Mouse (Mus musculus) forebrain, embryonic 13.5 days (tissue): ENCODE measurements at regions not wholly inside any gene's neighbourhood (a gene's known extent, or its start where the extent isn't known, plus 50 kb on each side); places are given as distances from the start of the nearest gene placed in this dataset.
A peak's percentile ranks its signal among the peaks of the same experiment; 100 is the strongest.

Experiments
- ATAC-seq: fragments of 200-750 bp; cut with Nextera tagmentation; 2 replicates; pipeline ENCODE4 v1.8.0; 2017
- H3K27ac ChIP-seq: fragments of 300-500 bp; sonication (generic); 2 replicates; pipeline ENCODE4 v1.5.1; 2015; ENCODE audit warnings: inconsistent platforms, mild to moderate bottlenecking, moderate library complexity
- H3K27me3 ChIP-seq: fragments of 300-500 bp; sonication (generic); 2 replicates; pipeline ENCODE4 v1.6.1; 2015; ENCODE audit warnings: mild to moderate bottlenecking, inconsistent platforms
- H3K36me3 ChIP-seq: fragments of 300-500 bp; sonication (generic); 2 replicates; pipeline ENCODE4 v1.6.1; 2015; ENCODE audit warnings: mild to moderate bottlenecking, inconsistent platforms; ENCODE audit not compliant: poor library complexity, severe bottlenecking
- H3K4me1 ChIP-seq: fragments of 300-500 bp; sonication (generic); 2 replicates; pipeline ENCODE4 v1.6.1; 2015; ENCODE audit warnings: inconsistent platforms
- H3K4me2 ChIP-seq: fragments of 300-500 bp; sonication (generic); 2 replicates; pipeline ENCODE4 v1.6.1; 2015; ENCODE audit warnings: inconsistent platforms, mild to moderate bottlenecking, moderate library complexity
- H3K4me3 ChIP-seq: fragments of 300-500 bp; sonication (generic); 2 replicates; pipeline ENCODE4 v1.5.1; 2015; ENCODE audit warnings: mild to moderate bottlenecking, inconsistent platforms
- H3K9ac ChIP-seq: fragments of 300-500 bp; sonication (generic); 2 replicates; pipeline ENCODE4 v1.6.1; 2015; ENCODE audit warnings: mild to moderate bottlenecking, inconsistent platforms
- H3K9me3 ChIP-seq: fragments of 300-500 bp; sonication (generic); replicated peaks from 2 replicates; pipeline ENCODE4 v1.6.1; 2016; ENCODE audit warnings: inconsistent platforms
- WGBS: fragments of 180-500 bp; shearing (Covaris S2); methylation state at CpG from one replicate; pipeline ENCODE4 v1.1.7; 2015; 5-methylcytosine and 5-hydroxymethylcytosine counted together

GRCm38 (mm10) chr13:79453227-79453626 is 1253.7 kb upstream of the Nr2f1 start:
- H3K27me3 ChIP-seq = no peaks in the 10 kb centered on the region
- no peak overlapping the region for H3K9ac ChIP-seq
- no peak for ATAC-seq
- H3K4me3 ChIP-seq = no peak overlapping the region
- no peak overlapping the region for H3K4me2 ChIP-seq
- 81% methylated on average over 1 of the region's 1 CpGs for WGBS
- no peak overlapping the region for H3K27ac ChIP-seq
- no peaks in the 10 kb centered on the region for H3K4me1 ChIP-seq
- no peaks in the 10 kb centered on the region for H3K9me3 ChIP-seq
- no peaks in the 10 kb centered on the region for H3K36me3 ChIP-seq

DNA sequence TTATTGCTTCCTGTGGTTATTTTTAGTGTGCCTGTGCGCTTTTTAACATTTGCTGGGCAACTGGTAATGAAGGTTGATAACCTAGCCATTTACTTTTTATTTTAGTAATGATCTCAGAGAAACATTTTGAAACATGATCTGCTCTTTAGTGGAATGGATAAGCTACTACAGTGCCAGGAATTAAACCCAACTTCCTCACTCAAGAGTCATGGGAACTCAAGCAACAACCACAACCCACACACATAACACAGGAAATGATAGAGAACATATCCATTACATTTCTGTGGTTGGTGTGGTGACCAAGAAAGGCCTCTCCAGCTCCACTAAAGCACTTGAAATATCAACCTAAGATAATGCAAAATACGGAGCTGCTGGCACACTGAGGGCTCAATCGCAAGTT is 1243.6 kb upstream of the Nr2f1 start:
- no peaks in the 10 kb centered on the region for H3K27me3 ChIP-seq

GRCm38 (mm10) chr13:79442701-79443100 is 1243.1 kb upstream of the Nr2f1 start:
- no peaks in the 10 kb centered on the region for H3K36me3 ChIP-seq
- no peak for ATAC-seq
- WGBS = 88% methylated on average over 2 of the region's 2 CpGs

More for the DNA sequence above, 1243.6 kb upstream of the Nr2f1 start:
- Histone ChIP-seq H3K4me2 (no peak overlapping the region), H3K36me3 (no peaks in the 10 kb centered on the region), H3K9me3 (no peaks in the 10 kb centered on the region), H3K4me1 (no peaks in the 10 kb centered on the region), H3K4me3 (no peak overlapping the region), H3K9ac (no peak overlapping the region), H3K27ac (no peak overlapping the region)
- WGBS = 96% methylated on average over 3 of the region's 3 CpGs
- ATAC-seq = no peak

DNA sequence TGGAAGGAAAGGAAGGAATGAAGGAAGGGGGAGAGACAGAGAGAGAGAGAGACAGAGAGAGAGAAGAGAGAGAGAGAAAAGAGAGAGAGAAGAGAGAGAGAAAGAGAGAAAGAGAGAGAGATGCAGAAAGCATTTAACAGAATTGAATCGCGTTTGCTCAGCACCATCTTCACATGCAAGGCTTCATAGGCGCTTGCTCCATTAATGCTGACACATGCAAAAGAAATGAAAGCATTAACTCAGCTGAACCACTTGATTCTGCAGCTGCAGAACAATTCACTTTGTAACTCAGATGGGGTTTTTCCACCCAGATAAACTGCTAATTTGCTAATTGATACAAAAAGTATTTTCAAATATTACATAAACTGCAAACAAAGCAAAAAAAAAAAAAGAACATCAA is 1231.9 kb upstream of the Nr2f1 start:
- ATAC-seq = peak; percentile 69; the same call in 1 of the 2 replicates
- no peaks in the 10 kb centered on the region for H3K36me3 ChIP-seq
- no peak overlapping the region for H3K4me2 ChIP-seq
- no peaks in the 10 kb centered on the region for H3K9me3 ChIP-seq
- peaks cover 13% of the 10 kb centered on the region; the same call in 1 of the 2 replicates for H3K27me3 ChIP-seq
- no peak overlapping the region; the same call in 1 of the 2 replicates for H3K27ac ChIP-seq
- H3K4me3 ChIP-seq = no peak overlapping the region
- H3K4me1 ChIP-seq = peaks cover 13% of the 10 kb centered on the region
- WGBS = 9% methylated on average over 3 of the region's 3 CpGs
- H3K9ac ChIP-seq = no peak overlapping the region

More at GRCm38 (mm10) chr13:79442701-79443100, 1243.1 kb upstream of the Nr2f1 start:
- H3K4me2 ChIP-seq = no peak overlapping the region
- H3K27ac ChIP-seq = no peak overlapping the region
- H3K4me1 ChIP-seq = no peaks in the 10 kb centered on the region
- H3K4me3 ChIP-seq = no peak overlapping the region
- no peaks in the 10 kb centered on the region for H3K27me3 ChIP-seq
- no peaks in the 10 kb centered on the region for H3K9me3 ChIP-seq
- H3K9ac ChIP-seq = no peak overlapping the region

DNA sequence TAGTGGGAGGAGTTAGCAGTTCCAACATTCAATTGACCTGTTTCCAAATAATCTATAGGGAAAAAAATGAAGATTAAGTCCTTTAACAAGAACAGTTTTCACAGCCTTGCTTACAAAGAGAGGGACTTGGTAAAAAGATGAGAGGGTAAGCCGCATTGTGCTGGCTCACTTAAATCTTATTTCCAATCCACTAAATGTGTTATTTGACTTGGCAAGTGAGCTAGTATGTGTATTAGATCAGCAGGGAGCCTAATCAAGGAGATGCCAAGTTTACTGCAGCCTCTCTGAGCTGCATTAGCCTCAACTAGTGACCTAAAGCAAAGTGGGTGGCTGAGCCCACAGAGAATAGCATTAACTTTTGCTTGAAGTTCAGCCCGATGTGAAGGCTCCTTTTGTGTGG is 1231.4 kb upstream of the Nr2f1 start:
- Histone ChIP-seq H3K36me3 (no peaks in the 10 kb centered on the region), H3K27ac (no peak overlapping the region), H3K4me1 (peaks cover 13% of the 10 kb centered on the region), H3K27me3 (peaks cover 13% of the 10 kb centered on the region; the same call in 1 of the 2 replicates), H3K9me3 (no peaks in the 10 kb centered on the region), H3K4me3 (no peak overlapping the region), H3K9ac (no peak overlapping the region), H3K4me2 (no peak overlapping the region)
- ATAC-seq = peak; percentile 86
- WGBS = 2% methylated on average over 2 of the region's 2 CpGs

DNA sequence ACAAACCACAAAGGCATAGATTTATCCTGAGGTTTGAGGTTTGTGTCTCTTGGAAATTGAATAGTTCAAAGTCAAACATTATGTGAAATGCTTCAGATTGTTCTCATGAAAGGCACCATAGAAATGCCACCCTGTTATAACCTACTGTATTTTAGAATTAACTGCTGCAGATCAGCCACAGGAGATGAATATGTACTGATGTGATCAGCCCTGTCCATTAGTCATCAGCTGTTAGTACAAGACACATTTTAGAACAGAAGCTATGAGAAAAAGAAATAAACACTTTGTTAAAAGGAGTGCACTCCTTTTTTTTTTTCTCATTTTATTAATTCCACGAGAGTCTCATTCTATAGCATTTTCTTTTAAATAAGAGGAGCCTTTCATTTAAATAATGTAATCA is 1231.0 kb upstream of the Nr2f1 start:
- Histone ChIP-seq H3K27ac (no peak overlapping the region), H3K4me3 (no peak overlapping the region), H3K36me3 (no peaks in the 10 kb centered on the region), H3K9me3 (no peaks in the 10 kb centered on the region), H3K9ac (no peak overlapping the region), H3K27me3 (peaks cover 13% of the 10 kb centered on the region; the same call in 1 of the 2 replicates), H3K4me1 (peaks cover 13% of the 10 kb centered on the region), H3K4me2 (no peak overlapping the region)
- 0% methylated on average over 1 of the region's 1 CpGs for WGBS
- peak; percentile 39; the same call in 1 of the 2 replicates for ATAC-seq

DNA sequence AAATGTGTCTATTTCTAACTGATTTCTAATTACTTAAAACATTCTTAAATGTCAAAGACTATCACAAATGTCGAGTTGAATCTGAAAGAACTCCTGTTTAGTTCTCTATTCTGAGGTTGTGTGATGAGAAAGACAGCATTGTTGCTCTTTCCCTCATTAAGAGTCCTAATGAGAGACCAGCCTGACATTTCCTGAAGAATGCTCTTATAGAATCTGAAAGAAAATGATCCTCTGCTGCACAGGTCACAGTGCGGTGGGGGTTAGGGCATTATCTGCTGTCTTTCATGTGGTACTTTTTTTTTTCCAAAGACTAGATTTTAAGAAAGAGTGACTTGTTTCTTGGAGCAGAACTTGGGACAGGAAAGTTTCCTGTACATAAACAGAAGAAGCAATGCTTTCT is 1218.3 kb upstream of the Nr2f1 start:
- no peak for ATAC-seq
- H3K4me1 ChIP-seq = peaks cover 3% of the 10 kb centered on the region; the same call in 1 of the 2 replicates
- no peaks in the 10 kb centered on the region for H3K27me3 ChIP-seq
- no peak overlapping the region for H3K27ac ChIP-seq
- H3K9me3 ChIP-seq = no peaks in the 10 kb centered on the region
- no peak overlapping the region for H3K9ac ChIP-seq
- no peak overlapping the region for H3K4me3 ChIP-seq
- 15% methylated on average over 2 of the region's 2 CpGs for WGBS
- H3K36me3 ChIP-seq = no peaks in the 10 kb centered on the region
- H3K4me2 ChIP-seq = no peak overlapping the region

DNA sequence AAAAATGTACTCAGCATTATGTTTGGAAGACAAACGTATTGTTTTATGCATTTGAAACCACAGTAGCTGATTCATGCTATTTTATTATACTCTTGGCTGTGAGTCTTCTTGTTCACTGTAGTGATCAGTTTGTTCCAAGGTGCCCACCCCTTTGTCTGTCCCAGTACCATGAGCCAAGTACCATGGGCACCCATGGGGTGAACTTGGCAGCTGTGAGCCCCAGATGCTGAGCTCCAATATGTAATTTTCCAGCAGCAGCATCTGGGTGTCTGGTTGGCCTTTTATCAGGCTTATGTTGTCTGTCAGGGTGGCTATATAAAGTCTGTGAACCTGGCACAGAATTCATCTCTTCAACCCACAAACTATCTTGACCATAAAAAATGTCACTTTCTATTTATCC is 1200.5 kb upstream of the Nr2f1 start:
- H3K27ac ChIP-seq = no peak overlapping the region
- H3K27me3 ChIP-seq = no peaks in the 10 kb centered on the region
- ATAC-seq = no peak
- H3K4me3 ChIP-seq = no peak overlapping the region
- no peak overlapping the region for H3K4me2 ChIP-seq
- no peaks in the 10 kb centered on the region for H3K4me1 ChIP-seq
- H3K36me3 ChIP-seq = no peaks in the 10 kb centered on the region
- no peak overlapping the region for H3K9ac ChIP-seq
- 90% methylated on average over 1 of the region's 1 CpGs for whole genome bisulfite sequencing
- no peaks in the 10 kb centered on the region for H3K9me3 ChIP-seq

GRCm38 (mm10) chr13:79393938-79394337 is 1194.4 kb upstream of the Nr2f1 start:
- H3K4me2 ChIP-seq = no peak overlapping the region
- H3K9me3 ChIP-seq = no peaks in the 10 kb centered on the region
- H3K27ac ChIP-seq = no peak overlapping the region
- WGBS = 9% methylated on average over 3 of the region's 3 CpGs
- no peaks in the 10 kb centered on the region for H3K27me3 ChIP-seq
- H3K36me3 ChIP-seq = no peaks in the 10 kb centered on the region
- H3K9ac ChIP-seq = no peak overlapping the region
- peaks cover 14% of the 10 kb centered on the region for H3K4me1 ChIP-seq
- ATAC-seq = peak; percentile 94
- H3K4me3 ChIP-seq = no peak overlapping the region

DNA sequence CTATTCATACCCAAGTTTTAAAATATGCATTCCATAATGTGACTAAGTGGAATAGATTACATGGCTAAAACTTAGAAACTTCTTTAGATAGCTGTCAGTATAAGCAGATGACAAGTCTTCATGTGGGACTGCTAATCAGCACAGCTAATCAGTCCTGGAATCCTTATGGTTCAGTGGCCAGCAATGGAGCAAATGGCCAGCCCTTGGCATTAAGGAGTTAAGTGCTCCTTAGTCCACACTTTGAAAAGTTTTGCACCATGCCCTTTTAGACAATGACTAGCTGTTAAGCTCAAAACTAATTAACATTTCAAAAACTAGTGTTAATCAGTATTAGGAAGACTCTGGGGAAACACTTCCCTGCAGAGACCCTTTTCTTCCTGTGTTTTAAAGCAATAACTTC is 1188.4 kb upstream of the Nr2f1 start:
- Histone ChIP-seq H3K4me2 (no peak overlapping the region), H3K4me1 (peaks cover 5% of the 10 kb centered on the region; the same call in 1 of the 2 replicates), H3K4me3 (no peak overlapping the region), H3K9ac (no peak overlapping the region), H3K27me3 (no peaks in the 10 kb centered on the region), H3K27ac (no peak overlapping the region), H3K36me3 (no peaks in the 10 kb centered on the region), H3K9me3 (no peaks in the 10 kb centered on the region)
- peak; percentile 87 for ATAC-seq

- Histone ChIP-seq H3K4me2 (no peak overlapping the region), H3K27ac (no peak overlapping the region; the same call in 1 of the 2 replicates), H3K9me3 (no peaks in the 10 kb centered on the region), H3K9ac (no peak overlapping the region), H3K4me3 (no peak overlapping the region), H3K4me1 (peaks cover 18% of the 10 kb centered on the region), H3K27me3 (no peaks in the 10 kb centered on the region), H3K36me3 (no peaks in the 10 kb centered on the region)
- WGBS = 40% methylated on average over 8 of the region's 8 CpGs
- 0 out of 2 replicates have a peak, but pooled peaks have one; percentile 33 for ATAC-seq
Observed at GRCm38 (mm10) chr13:79341494-79341893, 1141.9 kb upstream of the Nr2f1 start.

DNA sequence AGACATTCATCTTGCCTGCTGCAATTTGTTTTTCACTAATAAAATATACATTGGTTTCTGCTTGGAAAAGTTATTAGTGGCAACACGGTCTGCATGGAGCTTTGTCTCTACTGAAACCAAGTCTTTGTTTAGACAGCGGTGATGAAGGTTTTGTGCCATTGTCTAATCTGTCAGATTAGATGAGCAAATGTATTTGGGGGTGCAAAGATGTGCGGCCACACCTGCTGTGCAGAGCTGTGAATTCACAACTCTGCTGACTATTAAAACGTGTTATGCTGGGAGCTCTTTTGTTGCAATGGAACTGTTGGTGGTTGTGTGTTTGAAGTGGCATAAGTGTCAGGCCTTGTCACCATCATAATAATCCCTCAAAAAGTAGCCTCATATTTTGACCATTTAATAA is 1140.9 kb upstream of the Nr2f1 start:
- Histone ChIP-seq H3K4me1 (peaks cover 15% of the 10 kb centered on the region), H3K36me3 (no peaks in the 10 kb centered on the region), H3K4me3 (no peak overlapping the region), H3K27me3 (no peaks in the 10 kb centered on the region), H3K4me2 (no peak overlapping the region), H3K9me3 (no peaks in the 10 kb centered on the region), H3K9ac (no peak overlapping the region), H3K27ac (no peak overlapping the region)
- ATAC-seq = peak; percentile 46; the same call in 1 of the 2 replicates
- 7% methylated on average over 4 of the region's 4 CpGs for whole genome bisulfite sequencing

- H3K9me3 ChIP-seq = no peaks in the 10 kb centered on the region
- no peaks in the 10 kb centered on the region for H3K36me3 ChIP-seq
- ATAC-seq = no peak
- H3K27me3 ChIP-seq = no peaks in the 10 kb centered on the region
- peaks cover 15% of the 10 kb centered on the region for H3K4me1 ChIP-seq
- WGBS = 41% methylated on average over 4 of the region's 4 CpGs
- H3K9ac ChIP-seq = no peak overlapping the region
- no peak overlapping the region for H3K4me2 ChIP-seq
- no peak overlapping the region for H3K27ac ChIP-seq
- H3K4me3 ChIP-seq = no peak overlapping the region
Observed at GRCm38 (mm10) chr13:79339793-79340192, 1140.2 kb upstream of the Nr2f1 start.
